In the genomic region with DNA sequence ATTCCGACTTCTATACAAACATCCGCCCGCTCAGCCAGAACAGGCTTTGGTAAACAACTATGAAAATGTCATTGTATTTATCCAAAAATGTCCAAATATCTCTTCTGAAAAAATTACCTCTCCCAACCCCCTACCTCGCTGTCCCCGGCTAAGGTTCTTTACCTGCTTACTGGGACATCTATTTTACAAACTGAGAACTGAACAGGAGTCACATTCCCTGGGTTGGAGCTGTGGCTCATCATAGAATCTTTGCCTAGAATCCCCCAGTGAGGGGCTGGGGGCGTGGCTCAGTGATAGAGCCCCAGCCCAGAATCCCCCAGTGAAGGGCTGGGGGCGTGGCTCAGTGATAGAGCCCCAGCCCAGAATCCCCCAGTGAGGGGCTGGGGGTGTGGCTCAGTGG, we compare ENCODE assay signal across 26 mouse cellular contexts. TPM values are rescaled to one million over a fixed set of nuclear protein-coding genes. Genes with fewer than 3 reads are reported as not detected.
DNase-seq lines count a peak whose midpoint lies in the region; ATAC-seq lines count a peak whose summit lies in the region.
"Had no signal": no experiment of that assay in that cellular context is flagged by ENCODE, and none has a peak within 500 bp of the region (broad histone marks: within the 10 kb centered on the region; RNA-seq: fewer than 3 reads in every experiment).

No protein-coding gene starts in this region.

- 44% methylated on average over 7 of the region's 7 CpGs for WGBS in forebrain, embryonic 10.5 days
- WGBS in forebrain, embryonic 12.5 days, result 52% methylated on average over 7 of the region's 7 CpGs
- WGBS in kidney, embryonic 14.5 days, result 65% methylated on average over 7 of the region's 7 CpGs

- H3K4me2 ChIP-seq in forebrain, embryonic 12.5 days, result no peak overlapping the region
- H3K4me2 ChIP-seq in kidney, embryonic 14.5 days (replicated peaks; ENCODE audit: low read depth, low read length), result no peak overlapping the region
- H3K4me2 ChIP-seq: embryonic facial prominence, embryonic 12.5 days had no signal

- H3K4me3 ChIP-seq in forebrain, embryonic 10.5 days, result no peak overlapping the region
- no peak overlapping the region for H3K4me3 ChIP-seq in forebrain, embryonic 12.5 days (replicated peaks)
- H3K4me3 ChIP-seq in kidney, embryonic 14.5 days (ENCODE audit: low read length), result no peak overlapping the region
- H3K4me3 ChIP-seq: embryonic facial prominence, embryonic 10.5 days; embryonic facial prominence, embryonic 12.5 days had no signal

- no peaks in the 10 kb centered on the region for H3K36me3 ChIP-seq in forebrain, embryonic 10.5 days (replicated peaks)
- no peaks in the 10 kb centered on the region for H3K36me3 ChIP-seq in forebrain, embryonic 12.5 days (replicated peaks)
- no peaks in the 10 kb centered on the region for H3K36me3 ChIP-seq in kidney, embryonic 14.5 days (ENCODE audit: control insufficient read depth, insufficient read depth, low read length)
- H3K36me3 ChIP-seq: embryonic facial prominence, embryonic 10.5 days; embryonic facial prominence, embryonic 12.5 days; G1E had no signal

- H3K9ac ChIP-seq in forebrain, embryonic 12.5 days, result no peak overlapping the region
- no peak overlapping the region for H3K9ac ChIP-seq in kidney, embryonic 14.5 days (ENCODE audit: low read depth, low read length)
- H3K9ac ChIP-seq: embryonic facial prominence, embryonic 12.5 days had no signal

- H3K4me1 ChIP-seq in forebrain, embryonic 10.5 days, result no peaks in the 10 kb centered on the region
- no peaks in the 10 kb centered on the region for H3K4me1 ChIP-seq in forebrain, embryonic 12.5 days
- H3K4me1 ChIP-seq in kidney, embryonic 14.5 days (ENCODE audit: control insufficient read depth, insufficient read depth, low read length), result no peaks in the 10 kb centered on the region
- H3K4me1 ChIP-seq: embryonic facial prominence, embryonic 10.5 days; embryonic facial prominence, embryonic 12.5 days had no signal

- no peak overlapping the region for H3K27ac ChIP-seq in forebrain, embryonic 10.5 days
- H3K27ac ChIP-seq in forebrain, embryonic 12.5 days, result no peak overlapping the region
- H3K27ac ChIP-seq in kidney, embryonic 14.5 days (ENCODE audit: low read depth, low read length), result no peak overlapping the region
- H3K27ac ChIP-seq: embryonic facial prominence, embryonic 10.5 days; embryonic facial prominence, embryonic 12.5 days had no signal

- no peaks in the 10 kb centered on the region for H3K27me3 ChIP-seq in forebrain, embryonic 10.5 days (ENCODE audit: poor library complexity, severe bottlenecking)
- H3K27me3 ChIP-seq in forebrain, embryonic 12.5 days, result no peaks in the 10 kb centered on the region; the same call in 1 of the 2 replicates
- H3K27me3 ChIP-seq in kidney, embryonic 14.5 days (ENCODE audit: control insufficient read depth, insufficient read depth, low read length), result no peaks in the 10 kb centered on the region
- H3K27me3 ChIP-seq: embryonic facial prominence, embryonic 12.5 days had no signal

- ATAC-seq in forebrain, embryonic 12.5 days (ENCODE audit: low FRiP score), result no peak
- no peak for ATAC-seq in kidney, embryonic 14.5 days (ENCODE audit: low FRiP score, low TSS enrichment)
- ATAC-seq: CD4-positive, CD25-positive, alpha-beta regulatory T cell, adult 4 months; forebrain, embryonic 14.5 days; forebrain, embryonic 16.5 days; Patski had no signal

- peak; percentile 4 for DNase-seq in forebrain, embryonic 10.5 days (ENCODE audit: extremely low spot score, low spot score)
- peak; percentile 75 for DNase-seq in heart, adult 11 months
- DNase-seq in heart, adult 8-10 months (ENCODE audit: low spot score), result no peak
- DNase-seq in kidney, adult 18-20 months, result peak; percentile 2
- DNase-seq: adrenal gland, adult 8-10 months; adrenal gland, postnatal 14 days; adrenal gland, postnatal 36 days; B cell, adult 2 months; cerebellum, adult 11-12 months; cerebellum, adult 2 months; cerebellum, adult 9-10 months; cerebellum, postnatal 10 days; cerebellum, postnatal 25 days had no signal

- no peaks in the 10 kb centered on the region for H3K9me3 ChIP-seq in forebrain, embryonic 10.5 days
- no peaks in the 10 kb centered on the region for H3K9me3 ChIP-seq in forebrain, embryonic 12.5 days
- H3K9me3 ChIP-seq in kidney, embryonic 14.5 days (ENCODE audit: control insufficient read depth, low read length), result no peaks in the 10 kb centered on the region
- H3K9me3 ChIP-seq: embryonic facial prominence, embryonic 10.5 days; embryonic facial prominence, embryonic 12.5 days; G1E had no signal

RNA-seq across cellular contexts. Expression of gene Erich4, which starts 4.2 kb away (rescaled TPM):
- polyA plus RNA-seq in forebrain, embryonic 10.5 days (2016; fragmentation: Nextera tagmentation; extraction: Ambion mirVana), result not detected in 2 replicates
- polyA plus RNA-seq in forebrain, embryonic 12.5 days (2016; fragmentation: Nextera tagmentation; extraction: Ambion mirVana), result not detected in 2 replicates
- under 1 TPM in 1 of 4 experiments, not detected in 3; 0.32 TPM for total RNA-seq in heart, adult 8-10 months (2022)
- polyA plus RNA-seq in kidney, embryonic 14.5 days (2014; fragmentation: Nextera tagmentation; extraction: Ambion mirVana), result 0.29 and 0.32 TPM in 2 replicates
- total RNA-seq: adrenal gland, adult 18-20 months; adrenal gland, adult 8-10 months; adrenal gland, postnatal 14 days; adrenal gland, postnatal 36 days; CH12.LX; G1E had no signal
- polyA plus RNA-seq: CD4-positive, CD25-positive, alpha-beta regulatory T cell, adult 4 months; cortical plate, adult 2 months; embryonic facial prominence, embryonic 10.5 days; embryonic facial prominence, embryonic 12.5 days; embryonic facial prominence, embryonic 14.5 days; forebrain, embryonic 14.5 days; G1E; Patski had no signal

RNA-seq across cellular contexts. Expression of gene Dmac2, which starts 7.7 kb away (rescaled TPM):
- 26.9 and 27.0 TPM in 2 replicates for polyA plus RNA-seq in forebrain, embryonic 10.5 days (2016; fragmentation: Nextera tagmentation; extraction: Ambion mirVana)
- 24.0 and 25.1 TPM in 2 replicates for polyA plus RNA-seq in forebrain, embryonic 12.5 days (2016; fragmentation: Nextera tagmentation; extraction: Ambion mirVana)
- total RNA-seq in heart, adult 8-10 months (2022), result 10 to 100 TPM; 57.8 to 63.3 (median 59.6) TPM
- 41.0 and 50.2 TPM in 2 replicates for polyA plus RNA-seq in kidney, embryonic 14.5 days (2014; fragmentation: Nextera tagmentation; extraction: Ambion mirVana)

RNA-seq across cellular contexts. Expression of gene B3gnt8, which starts 15.0 kb away (rescaled TPM):
- 0.79 and 1.1 TPM in 2 replicates for polyA plus RNA-seq in forebrain, embryonic 10.5 days (2016; fragmentation: Nextera tagmentation; extraction: Ambion mirVana)
- polyA plus RNA-seq in forebrain, embryonic 12.5 days (2016; fragmentation: Nextera tagmentation; extraction: Ambion mirVana), result 0.70 and 0.79 TPM in 2 replicates
- total RNA-seq in heart, adult 8-10 months (2022), result 1 to 10 TPM; 1.9 to 2.5 (median 2.4) TPM
- 4.5 and 5.2 TPM in 2 replicates for polyA plus RNA-seq in kidney, embryonic 14.5 days (2014; fragmentation: Nextera tagmentation; extraction: Ambion mirVana)

RNA-seq across cellular contexts. Expression of gene Bckdha, which starts 47.3 kb away (rescaled TPM):
- 42.5 and 44.0 TPM in 2 replicates for polyA plus RNA-seq in forebrain, embryonic 10.5 days (2016; fragmentation: Nextera tagmentation; extraction: Ambion mirVana)
- polyA plus RNA-seq in forebrain, embryonic 12.5 days (2016; fragmentation: Nextera tagmentation; extraction: Ambion mirVana), result 36.1 and 38.1 TPM in 2 replicates
- total RNA-seq in heart, adult 8-10 months (2022), result 100 to 1,000 TPM; 302 to 362 (median 329) TPM
- polyA plus RNA-seq in kidney, embryonic 14.5 days (2014; fragmentation: Nextera tagmentation; extraction: Ambion mirVana), result 60.6 and 69.6 TPM in 2 replicates

RNA-seq across cellular contexts. Expression of gene Exosc5, which starts 47.5 kb away (rescaled TPM):
- polyA plus RNA-seq in forebrain, embryonic 10.5 days (2016; fragmentation: Nextera tagmentation; extraction: Ambion mirVana), result 81.0 and 82.1 TPM in 2 replicates
- 49.8 and 51.1 TPM in 2 replicates for polyA plus RNA-seq in forebrain, embryonic 12.5 days (2016; fragmentation: Nextera tagmentation; extraction: Ambion mirVana)
- total RNA-seq in heart, adult 8-10 months (2022), result 10 to 100 TPM; 17.5 to 20.4 (median 19.3) TPM
- polyA plus RNA-seq in kidney, embryonic 14.5 days (2014; fragmentation: Nextera tagmentation; extraction: Ambion mirVana), result 93.5 and 98.8 TPM in 2 replicates
